Mouse (Mus musculus): ENCODE results near the gene Mylk3.

The Mylk3 gene

GRCm38 (mm10) chr8:85381926-85382325, 4.2 kb downstream of the Mylk3 start:
- DNase-seq (ENCODE audit: low read depth in 1 of 2, low spot score in 2 of 2) = no peak

- DNase-seq (ENCODE audit: low read depth in 1 of 2, low spot score in 2 of 2) = no peak
Measured at GRCm38 (mm10) chr8:85380824-85381209, 5.3 kb downstream of the Mylk3 start.

- DNase-seq (ENCODE audit: low read depth in 1 of 2, low spot score in 2 of 2) = no peak
Measured at GRCm38 (mm10) chr8:85380123-85380823, 5.9 kb downstream of the Mylk3 start.

GRCm38 (mm10) chr8:85379142-85379781, 6.9 kb downstream of the Mylk3 start:
- no peak for DNase-seq (ENCODE audit: low read depth in 1 of 2, low spot score in 2 of 2)

- no peak for DNase-seq (ENCODE audit: low read depth in 1 of 2, low spot score in 2 of 2)
Measured at GRCm38 (mm10) chr8:85376516-85376915, 9.6 kb downstream of the Mylk3 start.

GRCm38 (mm10) chr8:85374286-85374685, 11.9 kb downstream of the Mylk3 start:
- DNase-seq (ENCODE audit: low read depth in 1 of 2, low spot score in 2 of 2) = no peak

GRCm38 (mm10) chr8:85373435-85374039, 12.6 kb downstream of the Mylk3 start:
- DNase-seq (ENCODE audit: low read depth in 1 of 2, low spot score in 2 of 2) = no peak

- DNase-seq (ENCODE audit: low read depth in 1 of 2, low spot score in 2 of 2) = no peak
Measured at GRCm38 (mm10) chr8:85372465-85372839, 13.7 kb downstream of the Mylk3 start.

GRCm38 (mm10) chr8:85371736-85372464, 14.2 kb downstream of the Mylk3 start:
- no peak for DNase-seq (ENCODE audit: low read depth in 1 of 2, low spot score in 2 of 2)

- DNase-seq (ENCODE audit: low read depth in 1 of 2, low spot score in 2 of 2) = no peak
Measured at GRCm38 (mm10) chr8:85365176-85365575, 21.0 kb downstream of the Mylk3 start.

GRCm38 (mm10) chr8:85364628-85365027, 21.5 kb downstream of the Mylk3 start:
- DNase-seq (ENCODE audit: low read depth in 1 of 2, low spot score in 2 of 2) = no peak

GRCm38 (mm10) chr8:85363406-85363805, 22.7 kb downstream of the Mylk3 start:
- no peak for DNase-seq (ENCODE audit: low read depth in 1 of 2, low spot score in 2 of 2)

GRCm38 (mm10) chr8:85362211-85362610, 23.9 kb downstream of the Mylk3 start:
- DNase-seq (ENCODE audit: low read depth in 1 of 2, low spot score in 2 of 2) = no peak

- DNase-seq (ENCODE audit: low read depth in 1 of 2, low spot score in 2 of 2) = no peak
Measured at GRCm38 (mm10) chr8:85353287-85353686, 32.9 kb downstream of the Mylk3 start.

GRCm38 (mm10) chr8:85339871-85340573, 46.1 kb downstream of the Mylk3 start:
- DNase-seq (ENCODE audit: low read depth in 1 of 2, low spot score in 2 of 2) = no peak

GRCm38 (mm10) chr8:85337681-85338080, 48.5 kb downstream of the Mylk3 start:
- no peak for DNase-seq (ENCODE audit: low read depth in 1 of 2, low spot score in 2 of 2)

- DNase-seq (ENCODE audit: low read depth in 1 of 2, low spot score in 2 of 2) = no peak
Measured at GRCm38 (mm10) chr8:85336211-85336933, 49.8 kb downstream of the Mylk3 start.

GRCm38 (mm10) chr8:85335105-85335504, 51.0 kb downstream of the Mylk3 start:
- DNase-seq (ENCODE audit: low read depth in 1 of 2, low spot score in 2 of 2) = no peak

- no peak for DNase-seq (ENCODE audit: low read depth in 1 of 2, low spot score in 2 of 2)
Measured at GRCm38 (mm10) chr8:85329506-85329905, 56.6 kb downstream of the Mylk3 start.

- no peak for DNase-seq (ENCODE audit: low read depth in 1 of 2, low spot score in 2 of 2)
Measured at GRCm38 (mm10) chr8:85327036-85327435, 59.1 kb downstream of the Mylk3 start.

GRCm38 (mm10) chr8:85323084-85323483, 63.1 kb downstream of the Mylk3 start:
- DNase-seq (ENCODE audit: low read depth in 1 of 2, low spot score in 2 of 2) = no peak

All from monocyte, adult 2 months (primary cell).